Mouse (Mus musculus) B cell, adult 62 days (primary cell): ENCODE data around the gene Irx6. TPM values are rescaled to one million over a fixed set of nuclear protein-coding genes. Genes with fewer than 3 reads are reported as not detected.

Experiments
- total RNA-seq: library from RNA; stranded (reverse); gene quantifications from 4 replicates; pipeline ENCODE4 v1.2.4, GENCODE M21; 2023

The Irx6 gene
- not detected in 4 replicates for total RNA-seq

DNA sequence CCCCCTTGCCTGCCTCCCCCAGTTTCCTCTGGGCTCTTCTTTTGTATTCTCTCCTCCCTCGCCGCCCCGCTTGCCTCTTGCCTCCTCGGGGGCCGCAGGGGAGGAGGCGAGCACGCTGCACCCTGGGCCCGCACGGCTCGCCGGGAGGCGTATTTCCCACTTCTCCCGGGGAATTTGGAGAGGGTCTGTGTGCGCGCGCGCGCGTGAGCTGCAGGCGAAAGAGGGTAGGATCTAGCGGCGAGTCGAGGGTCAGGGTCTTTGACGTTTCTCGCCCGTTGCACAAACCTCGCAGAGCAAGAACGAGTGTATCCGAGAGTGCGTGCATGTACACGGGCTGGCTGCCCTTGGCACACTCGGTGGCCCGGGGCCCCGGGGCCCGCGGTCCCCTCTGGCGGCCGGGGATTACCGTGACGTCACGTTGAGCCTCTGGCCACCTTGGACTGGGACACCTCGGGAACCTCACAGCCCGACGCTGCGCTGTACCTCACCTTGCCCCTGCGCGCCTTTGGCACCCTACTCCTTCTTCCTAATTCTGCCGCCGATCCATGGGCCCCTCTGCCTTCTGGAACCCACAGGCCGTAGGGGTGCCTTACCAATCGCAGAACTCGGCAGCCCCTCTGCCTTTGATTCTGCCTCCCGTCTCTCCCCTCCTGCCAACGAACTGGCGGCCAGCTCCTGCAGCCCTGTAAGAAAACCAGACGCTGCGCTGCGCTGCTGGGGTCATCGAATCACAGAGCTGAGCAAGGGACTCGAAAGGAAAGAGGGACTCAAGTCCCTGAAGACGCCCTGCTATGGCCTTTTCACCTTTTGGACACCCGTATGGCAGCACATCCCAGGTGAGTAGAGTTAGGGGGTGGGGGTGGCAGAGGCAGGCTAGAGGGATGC lies at the start of gene Irx6:
Gene Irx6 (plus strand): TSS at position 45 of the 885 bp plus-strand sequence.

Other genes with a start within 250 kb of the Irx6 start
- gene Mmp2, start 153.0 kb downstream of the Irx6 start, total RNA-seq = not detected in 4 replicates
- 10.6 to 15.8 TPM (median 11.5 TPM) in 4 replicates for gene Lpcat2, start 181.1 kb downstream of the Irx6 start, total RNA-seq
- gene Capns2, start 227.1 kb downstream of the Irx6 start, total RNA-seq = 1.2 to 1.8 TPM (median 1.5 TPM) in 4 replicates